In the genomic region with DNA sequence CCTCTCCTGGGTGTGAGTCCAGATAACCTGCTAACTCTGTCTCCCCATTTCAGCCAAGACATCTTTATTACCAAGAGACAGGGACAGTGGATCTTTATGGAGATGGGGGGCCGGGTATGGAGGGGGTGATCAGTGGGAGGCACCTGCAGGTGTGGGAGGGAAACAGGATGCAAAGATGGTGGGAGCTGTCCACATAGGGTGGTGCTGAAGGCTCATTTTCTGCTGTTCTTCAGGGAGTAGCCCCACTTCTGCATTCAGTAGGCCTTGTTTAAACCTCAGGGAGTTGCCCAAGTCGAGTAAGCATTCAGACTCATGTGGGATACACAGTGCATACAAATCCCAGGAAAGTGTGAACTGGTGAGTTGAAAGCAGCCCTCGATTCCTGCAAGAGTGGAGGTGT, we compare ENCODE assay signal across 12 mouse cellular contexts. TPM values are rescaled to one million over a fixed set of nuclear protein-coding genes. Genes with fewer than 3 reads are reported as not detected.
DNase-seq lines count a peak whose midpoint lies in the region; ATAC-seq and TF ChIP-seq lines count a peak whose summit lies in the region.
"Had no signal": no experiment of that assay in that cellular context is flagged by ENCODE, and none has a peak within 500 bp of the region (broad histone marks: within the 10 kb centered on the region; RNA-seq: fewer than 3 reads in every experiment).

No protein-coding gene starts in this region.

- TF ChIP-seq EP300 in MEL (IDR thresholded peaks at IDR 0.05; ENCODE audit: low read depth in 1 of 2, low read length in 2 of 2): no peak

- no peak for TF ChIP-seq CTCF in MEL (IDR thresholded peaks at IDR 0.05 in 2 of 3, conservative IDR thresholded peaks at IDR 0.05 in 1 of 3; ENCODE audit: control insufficient read depth in 1 of 3, insufficient read depth in 1 of 3, low read depth in 2 of 3, low read length in 3 of 3, poor library complexity in 1 of 3, severe bottlenecking in 1 of 3)

- peaks cover 3% of the 10 kb centered on the region; the same call in 1 of the 2 replicates for H3K27me3 ChIP-seq in kidney, embryonic 14.5 days (ENCODE audit: control insufficient read depth, insufficient read depth, low read length)
- H3K27me3 ChIP-seq in MEL (ENCODE audit: control insufficient read depth in 1 of 2, insufficient read depth in 2 of 2, low read length in 2 of 2): no peaks in the 10 kb centered on the region
- no peaks in the 10 kb centered on the region for H3K27me3 ChIP-seq in limb, embryonic 10.5 days (ENCODE audit: low read depth, poor library complexity, severe bottlenecking)
- H3K27me3 ChIP-seq: neural tube, embryonic 12.5 days had no signal

- 20% methylated on average over 3 of the region's 3 CpGs for WGBS in kidney, embryonic 14.5 days
- 21% methylated on average over 3 of the region's 3 CpGs for WGBS in limb, embryonic 10.5 days

- TF ChIP-seq POLR2A in MEL (IDR thresholded peaks at IDR 0.05; ENCODE audit: control insufficient read depth in 1 of 2, insufficient read depth in 1 of 2, low read depth in 1 of 2, low read length in 2 of 2, poor library complexity in 1 of 2): no peak

- no peak for TF ChIP-seq RAD21 in MEL (IDR thresholded peaks at IDR 0.05; ENCODE audit: low read depth, low read length)

- no peak for ATAC-seq in kidney, embryonic 14.5 days (ENCODE audit: low FRiP score, low TSS enrichment)
- ATAC-seq: intestine, embryonic 16.5 days had no signal

- no peak overlapping the region for H3K4me3 ChIP-seq in kidney, embryonic 14.5 days (ENCODE audit: low read length)
- no peak overlapping the region for H3K4me3 ChIP-seq in MEL (ENCODE audit: control insufficient read depth in 1 of 2, insufficient read depth in 1 of 2, low read depth in 2 of 2, low read length in 2 of 2)
- H3K4me3 ChIP-seq in limb, embryonic 10.5 days: no peak overlapping the region
- H3K4me3 ChIP-seq: gastrocnemius, adult 2 months; neural tube, embryonic 12.5 days had no signal

- no peaks in the 10 kb centered on the region for H3K9me3 ChIP-seq in kidney, embryonic 14.5 days (ENCODE audit: control insufficient read depth, low read length)
- H3K9me3 ChIP-seq in MEL (replicated peaks; ENCODE audit: insufficient read depth, low read length): no peaks in the 10 kb centered on the region; the same call in 1 of the 2 replicates
- no peaks in the 10 kb centered on the region for H3K9me3 ChIP-seq in limb, embryonic 10.5 days (replicated peaks)
- H3K9me3 ChIP-seq: neural tube, embryonic 12.5 days had no signal

- H3K27ac ChIP-seq in kidney, embryonic 14.5 days (ENCODE audit: low read depth, low read length): no peak overlapping the region
- no peak overlapping the region for H3K27ac ChIP-seq in MEL (ENCODE audit: control insufficient read depth, low read depth, low read length)
- H3K27ac ChIP-seq in limb, embryonic 10.5 days: no peak overlapping the region
- H3K27ac ChIP-seq: gastrocnemius, adult 2 months; neural tube, embryonic 12.5 days had no signal

- no peak overlapping the region for H3K4me2 ChIP-seq in kidney, embryonic 14.5 days (replicated peaks; ENCODE audit: low read depth, low read length)
- H3K4me2 ChIP-seq: neural tube, embryonic 12.5 days had no signal

- H3K9ac ChIP-seq in kidney, embryonic 14.5 days (ENCODE audit: low read depth, low read length): no peak overlapping the region
- H3K9ac ChIP-seq in MEL (ENCODE audit: control insufficient read depth, low read depth, low read length, poor library complexity, severe bottlenecking): no peak overlapping the region
- H3K9ac ChIP-seq: neural tube, embryonic 12.5 days had no signal

- no peaks in the 10 kb centered on the region for H3K4me1 ChIP-seq in kidney, embryonic 14.5 days (ENCODE audit: control insufficient read depth, insufficient read depth, low read length)
- no peaks in the 10 kb centered on the region for H3K4me1 ChIP-seq in MEL (ENCODE audit: control insufficient read depth in 1 of 2, insufficient read depth in 2 of 2, low read length in 2 of 2)
- H3K4me1 ChIP-seq in limb, embryonic 10.5 days: no peaks in the 10 kb centered on the region
- H3K4me1 ChIP-seq: neural tube, embryonic 12.5 days had no signal

- no peaks in the 10 kb centered on the region for H3K79me2 ChIP-seq in MEL (ENCODE audit: control insufficient read depth, insufficient read depth, low read length, poor library complexity)

- peak; percentile 80 to 82 for DNase-seq in kidney, postnatal 4 days
- peak; percentile 29 for DNase-seq in A20 (ENCODE audit: low read depth, low spot score)
- peak; percentile 34 for DNase-seq in MEL (ENCODE audit: low read depth, low spot score)
- DNase-seq in limb, embryonic 10.5 days (ENCODE audit: low spot score): peak; percentile 83
- DNase-seq in cerebellum, adult 11 months: no peak
- DNase-seq in left cerebral cortex, adult 9 months (ENCODE audit: low spot score in 2 of 2): no peak
- DNase-seq: cerebellum, postnatal 25 days; gastrocnemius, adult 2 months had no signal

- no peaks in the 10 kb centered on the region for H3K36me3 ChIP-seq in kidney, embryonic 14.5 days (ENCODE audit: control insufficient read depth, insufficient read depth, low read length)
- H3K36me3 ChIP-seq in MEL (ENCODE audit: control insufficient read depth in 1 of 2, insufficient read depth in 2 of 2, low read length in 2 of 2): no peaks in the 10 kb centered on the region
- H3K36me3 ChIP-seq in limb, embryonic 10.5 days: no peaks in the 10 kb centered on the region
- H3K36me3 ChIP-seq: neural tube, embryonic 12.5 days had no signal

TF ChIP-seq in MEL, 35 proteins besides CTCF, POLR2A, EP300 and RAD21:
- no peak for TF ChIP-seq POLR2AphosphoS5 (IDR thresholded peaks at IDR 0.05; ENCODE audit: borderline replicate concordance, low read depth, low read length)
- TF ChIP-seq E2F4 (IDR thresholded peaks at IDR 0.05; ENCODE audit: borderline replicate concordance, low read depth, low read length): no peak
- no peak for TF ChIP-seq GABPA (IDR thresholded peaks at IDR 0.05; ENCODE audit: low read depth, low read length)
- no peak for TF ChIP-seq HCFC1 (IDR thresholded peaks at IDR 0.05; ENCODE audit: low read depth, low read length)
- no peak for TF ChIP-seq ZKSCAN1 (IDR thresholded peaks at IDR 0.05; ENCODE audit: low read depth, low read length)
- TF ChIP-seq NELFE (IDR thresholded peaks at IDR 0.05; ENCODE audit: low read depth, low read length): no peak
- no peak for TF ChIP-seq BHLHE40 (IDR thresholded peaks at IDR 0.05; ENCODE audit: borderline replicate concordance, low read depth, low read length)
- no peak for TF ChIP-seq KAT2A (conservative IDR thresholded peaks at IDR 0.05; ENCODE audit: low read depth, low read length)
- TF ChIP-seq SMC3 (IDR thresholded peaks at IDR 0.05; ENCODE audit: low read depth, low read length): no peak
- TF ChIP-seq MAZ (IDR thresholded peaks at IDR 0.05; ENCODE audit: low read depth, low read length): no peak
- no peak for TF ChIP-seq CHD1 (IDR thresholded peaks at IDR 0.05; ENCODE audit: low read depth, low read length)
- TF ChIP-seq TCF12 (IDR thresholded peaks at IDR 0.05; ENCODE audit: low read depth, low read length): no peak
- TF ChIP-seq ZNF384 (IDR thresholded peaks at IDR 0.05; ENCODE audit: low read depth, low read length): no peak

RNA-seq across cellular contexts. Expression of gene Adra2c, which starts 21.5 kb away (rescaled TPM):
- polyA plus RNA-seq in kidney, embryonic 14.5 days (2014; fragmentation: Nextera tagmentation; extraction: Ambion mirVana): 0.47 and 0.58 TPM in 2 replicates
- not detected in 2 replicates for total RNA-seq in MEL (2012; rRNA removed)
- not detected for polyA plus RNA-seq in MEL (2012; ENCODE audit: insufficient read depth in 1 of 2, insufficient read length in 2 of 2, low read depth in 1 of 2, low replicate concordance in 2 of 2, missing spikeins in 1 of 2)
- not detected in 2 replicates for polyA plus RNA-seq in limb, embryonic 10.5 days (2016; fragmentation: Nextera tagmentation; extraction: Ambion mirVana)
- total RNA-seq: liver, adult 2 months had no signal
- polyA plus RNA-seq: intestine, embryonic 16.5 days; liver, adult 2 months had no signal

Comparison
In these comparisons a context has a peak if more than half of its experiments do, and no peak if none do; other contexts are left out.
1. DNase-seq: peak in kidney, postnatal 4 days (2 of 2), A20 (single experiment), MEL (single experiment) and limb, embryonic 10.5 days (single experiment); none in cerebellum, adult 11 months (single experiment) and left cerebral cortex, adult 9 months (0 of 2).